Mouse (Mus musculus) megakaryocyte, embryonic 14.5 days (primary cell): ENCODE measurements around the gene 2310050C09Rik.

Experiments used
- FLI1 ChIP-seq: IDR thresholded peaks from 2 replicates; pipeline ENCODE4 v1.6.1; 2012; ENCODE audit warnings: low read length, inconsistent platforms, mixed read lengths
- GATA1 ChIP-seq: IDR thresholded peaks from 3 replicates; pipeline ENCODE4 v1.6.1; 2012; ENCODE audit warnings: mixed read lengths, low read length, inconsistent platforms, borderline replicate concordance

DNA sequence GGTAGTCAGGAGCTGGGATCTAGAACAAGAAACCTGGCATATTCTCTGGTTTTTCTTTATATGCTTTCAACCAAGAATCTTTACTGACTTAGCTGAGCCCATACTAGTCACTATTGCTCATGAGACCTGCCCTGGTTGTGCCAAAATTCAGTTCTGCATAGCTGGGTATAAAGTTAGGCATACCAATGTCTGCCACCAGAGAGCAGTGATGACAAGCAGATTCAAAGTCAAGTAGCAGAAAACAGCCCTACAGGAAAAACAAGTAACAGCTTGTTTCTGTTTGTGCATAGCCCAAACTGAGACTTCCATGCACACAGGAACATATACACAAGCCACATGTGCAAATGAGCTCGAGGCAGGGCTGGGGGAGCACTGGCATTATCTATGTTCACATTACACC is 44.2 kb downstream of the 2310050C09Rik start:
- TF ChIP-seq GATA1 (no peak), FLI1 (no peak)
